Mouse (Mus musculus): ENCODE measurements around the gene Ank. TPM values are rescaled to one million over a fixed set of nuclear protein-coding genes. Genes with fewer than 3 reads are reported as not detected.

Ank gene
- polyA plus RNA-seq, 1 experiment = 9.7 TPM

- H3K9ac ChIP-seq (ENCODE audit: low read depth, poor library complexity, severe bottlenecking) = no peak overlapping the region
- TF ChIP-seq CTCF (IDR thresholded peaks at IDR 0.05; ENCODE audit: low read depth, low read length) (no peak), POLR2A (IDR thresholded peaks at IDR 0.05; ENCODE audit: insufficient read depth, low read length) (no peak), EP300 (IDR thresholded peaks at IDR 0.05; ENCODE audit: insufficient read depth, low read depth, low read length) (no peak)
- H3K27me3 ChIP-seq (ENCODE audit: control insufficient read depth, insufficient read depth, low read length, poor library complexity, severe bottlenecking) = no peaks in the 10 kb centered on the region
- no peak overlapping the region for H3K27ac ChIP-seq (ENCODE audit: insufficient read depth, low read length)
- no peaks in the 10 kb centered on the region for H3K4me1 ChIP-seq (ENCODE audit: control insufficient read depth, insufficient read depth, low read length)
- H3K4me3 ChIP-seq (ENCODE audit: low read depth, low read length) = no peak overlapping the region
- H3K36me3 ChIP-seq (ENCODE audit: control insufficient read depth, insufficient read depth, low read length, poor library complexity, severe bottlenecking) = no peaks in the 10 kb centered on the region
- no peaks in the 10 kb centered on the region for H3K9me3 ChIP-seq (replicated peaks; ENCODE audit: control insufficient read depth, insufficient read depth, low read length, poor library complexity, severe bottlenecking)
These were observed 126.3 kb downstream of the Ank start for GRCm38 (mm10) chr15:27592620-27593320.

GRCm38 (mm10) chr15:27593717-27594116, 127.2 kb downstream of the Ank start:
- Histone ChIP-seq H3K36me3 (ENCODE audit: control insufficient read depth, insufficient read depth, low read length, poor library complexity, severe bottlenecking) (no peaks in the 10 kb centered on the region), H3K9me3 (replicated peaks; ENCODE audit: control insufficient read depth, insufficient read depth, low read length, poor library complexity, severe bottlenecking) (no peaks in the 10 kb centered on the region), H3K27me3 (ENCODE audit: control insufficient read depth, insufficient read depth, low read length, poor library complexity, severe bottlenecking) (no peaks in the 10 kb centered on the region), H3K4me1 (ENCODE audit: control insufficient read depth, insufficient read depth, low read length) (no peaks in the 10 kb centered on the region), H3K4me3 (ENCODE audit: low read depth, low read length) (no peak overlapping the region), H3K27ac (ENCODE audit: insufficient read depth, low read length) (no peak overlapping the region), H3K9ac (ENCODE audit: low read depth, poor library complexity, severe bottlenecking) (no peak overlapping the region)
- TF ChIP-seq POLR2A (IDR thresholded peaks at IDR 0.05; ENCODE audit: insufficient read depth, low read length) (no peak), CTCF (IDR thresholded peaks at IDR 0.05; ENCODE audit: low read depth, low read length) (peak; percentile 33), EP300 (IDR thresholded peaks at IDR 0.05; ENCODE audit: insufficient read depth, low read depth, low read length) (no peak)

GRCm38 (mm10) chr15:27594973-27595372, 128.5 kb downstream of the Ank start:
- no peaks in the 10 kb centered on the region for H3K36me3 ChIP-seq (ENCODE audit: control insufficient read depth, insufficient read depth, low read length, poor library complexity, severe bottlenecking)

GRCm38 (mm10) chr15:27595560-27595959, 129.1 kb downstream of the Ank start:
- Histone ChIP-seq H3K9ac (ENCODE audit: low read depth, poor library complexity, severe bottlenecking) (no peak overlapping the region), H3K36me3 (ENCODE audit: control insufficient read depth, insufficient read depth, low read length, poor library complexity, severe bottlenecking) (0 out of 2 replicates have a peak, but pooled peaks cover 3% of the 10 kb centered on the region)

More at GRCm38 (mm10) chr15:27594973-27595372, 128.5 kb downstream of the Ank start:
- H3K4me3 ChIP-seq (ENCODE audit: low read depth, low read length) = no peak overlapping the region
- H3K4me1 ChIP-seq (ENCODE audit: control insufficient read depth, insufficient read depth, low read length) = no peaks in the 10 kb centered on the region
- no peaks in the 10 kb centered on the region for H3K27me3 ChIP-seq (ENCODE audit: control insufficient read depth, insufficient read depth, low read length, poor library complexity, severe bottlenecking)
- H3K27ac ChIP-seq (ENCODE audit: insufficient read depth, low read length) = peak overlapping the region; percentile 60
- TF ChIP-seq EP300 (IDR thresholded peaks at IDR 0.05; ENCODE audit: insufficient read depth, low read depth, low read length) (no peak), CTCF (IDR thresholded peaks at IDR 0.05; ENCODE audit: low read depth, low read length) (no peak), POLR2A (IDR thresholded peaks at IDR 0.05; ENCODE audit: insufficient read depth, low read length) (no peak)
- H3K9me3 ChIP-seq (replicated peaks; ENCODE audit: control insufficient read depth, insufficient read depth, low read length, poor library complexity, severe bottlenecking) = no peaks in the 10 kb centered on the region
- no peak overlapping the region for H3K9ac ChIP-seq (ENCODE audit: low read depth, poor library complexity, severe bottlenecking)

GRCm38 (mm10) chr15:27596463-27597140, 130.1 kb downstream of the Ank start:
- TF ChIP-seq EP300 (IDR thresholded peaks at IDR 0.05; ENCODE audit: insufficient read depth, low read depth, low read length) = no peak
- Histone ChIP-seq H3K36me3 (ENCODE audit: control insufficient read depth, insufficient read depth, low read length, poor library complexity, severe bottlenecking) (0 out of 2 replicates have a peak, but pooled peaks cover 3% of the 10 kb centered on the region), H3K9ac (ENCODE audit: low read depth, poor library complexity, severe bottlenecking) (no peak overlapping the region)

More at GRCm38 (mm10) chr15:27595560-27595959, 129.1 kb downstream of the Ank start:
- Histone ChIP-seq H3K27ac (ENCODE audit: insufficient read depth, low read length) (peak overlapping the region; percentile 60), H3K4me3 (ENCODE audit: low read depth, low read length) (no peak overlapping the region), H3K4me1 (ENCODE audit: control insufficient read depth, insufficient read depth, low read length) (no peaks in the 10 kb centered on the region), H3K27me3 (ENCODE audit: control insufficient read depth, insufficient read depth, low read length, poor library complexity, severe bottlenecking) (no peaks in the 10 kb centered on the region), H3K9me3 (replicated peaks; ENCODE audit: control insufficient read depth, insufficient read depth, low read length, poor library complexity, severe bottlenecking) (no peaks in the 10 kb centered on the region)
- TF ChIP-seq CTCF (IDR thresholded peaks at IDR 0.05; ENCODE audit: low read depth, low read length) (no peak), EP300 (IDR thresholded peaks at IDR 0.05; ENCODE audit: insufficient read depth, low read depth, low read length) (no peak)

GRCm38 (mm10) chr15:27597516-27597915, 131.0 kb downstream of the Ank start:
- peaks cover 2% of the 10 kb centered on the region for H3K4me1 ChIP-seq (ENCODE audit: control insufficient read depth, insufficient read depth, low read length)
- H3K36me3 ChIP-seq (ENCODE audit: control insufficient read depth, insufficient read depth, low read length, poor library complexity, severe bottlenecking) = 0 out of 2 replicates have a peak, but pooled peaks cover 3% of the 10 kb centered on the region
- no peak overlapping the region for H3K9ac ChIP-seq (ENCODE audit: low read depth, poor library complexity, severe bottlenecking)
- H3K4me3 ChIP-seq (ENCODE audit: low read depth, low read length) = no peak overlapping the region
- no peaks in the 10 kb centered on the region for H3K9me3 ChIP-seq (replicated peaks; ENCODE audit: control insufficient read depth, insufficient read depth, low read length, poor library complexity, severe bottlenecking)
- TF ChIP-seq CTCF (IDR thresholded peaks at IDR 0.05; ENCODE audit: low read depth, low read length) (no peak), EP300 (IDR thresholded peaks at IDR 0.05; ENCODE audit: insufficient read depth, low read depth, low read length) (no peak), POLR2A (IDR thresholded peaks at IDR 0.05; ENCODE audit: insufficient read depth, low read length) (no peak)
- H3K27ac ChIP-seq (ENCODE audit: insufficient read depth, low read length) = no peak overlapping the region
- H3K27me3 ChIP-seq (ENCODE audit: control insufficient read depth, insufficient read depth, low read length, poor library complexity, severe bottlenecking) = no peaks in the 10 kb centered on the region

More at GRCm38 (mm10) chr15:27596463-27597140, 130.1 kb downstream of the Ank start:
- no peaks in the 10 kb centered on the region for H3K27me3 ChIP-seq (ENCODE audit: control insufficient read depth, insufficient read depth, low read length, poor library complexity, severe bottlenecking)
- H3K4me3 ChIP-seq (ENCODE audit: low read depth, low read length) = no peak overlapping the region
- H3K27ac ChIP-seq (ENCODE audit: insufficient read depth, low read length) = no peak overlapping the region
- H3K9me3 ChIP-seq (replicated peaks; ENCODE audit: control insufficient read depth, insufficient read depth, low read length, poor library complexity, severe bottlenecking) = no peaks in the 10 kb centered on the region
- peaks cover 2% of the 10 kb centered on the region for H3K4me1 ChIP-seq (ENCODE audit: control insufficient read depth, insufficient read depth, low read length)

Data from ES-Bruce4 (cell line).